Mouse (Mus musculus): ENCODE results near the gene 4930502E18Rik. TPM values are rescaled to one million over a fixed set of nuclear protein-coding genes. Genes with fewer than 3 reads are reported as not detected.
"Not testable (repeated sequence)": the region's sequence is repeated elsewhere in the genome, so short reads cannot be mapped to it uniquely, and the experiment has no call there.

4930502E18Rik gene
- polyA plus RNA-seq (2016; fragmentation: Nextera tagmentation; extraction: Ambion mirVana), result 0.11 TPM in 1 of 2 replicates, not detected in the other

DNA sequence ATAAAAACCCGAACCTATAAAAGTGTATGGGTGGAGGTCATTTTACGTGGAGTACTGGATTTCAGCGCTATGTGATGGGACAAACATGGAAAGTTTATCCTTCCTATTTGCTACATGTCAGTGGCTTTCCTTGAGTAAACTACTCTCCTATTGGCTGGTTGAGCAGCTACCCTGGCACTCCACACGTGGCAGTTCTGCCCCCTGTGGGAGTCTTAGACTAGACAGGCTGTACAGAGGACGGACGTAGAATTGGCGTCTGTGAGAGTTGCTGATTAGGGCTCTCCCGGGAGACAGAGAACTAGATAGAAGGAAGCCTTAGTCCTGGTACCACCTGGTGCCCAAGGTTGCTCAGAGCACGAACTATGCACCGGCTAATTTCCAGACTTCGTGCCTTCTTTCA, at the start of gene 4930502E18Rik:
Gene 4930502E18Rik (plus strand): TSS at position 231 of the 400 bp plus-strand sequence.
- 71% methylated on average over 11 of the region's 11 CpGs for WGBS (ENCODE audit: insufficient replicate concordance)
- Histone ChIP-seq H3K4me1 (no peaks in the 10 kb centered on the region), H3K27ac (no peak within 1 kb of the TSS), H3K9ac (no peak within 1 kb of the TSS), H3K27me3 (replicated peaks) (no peaks in the 10 kb centered on the region), H3K4me2 (no peak within 1 kb of the TSS), H3K9me3 (replicated peaks) (no peaks in the 10 kb centered on the region), H3K36me3 (no peaks in the 10 kb centered on the region), H3K4me3 (no peak within 1 kb of the TSS)
- ATAC-seq, result no peak

GRCm38 (mm10) chrX:53676943-53677342, 47.7 kb upstream of the 4930502E18Rik start:
- not testable (repeated sequence) for H3K4me1 ChIP-seq; H3K27ac ChIP-seq; H3K9me3 ChIP-seq (replicated peaks); H3K9ac ChIP-seq; H3K27me3 ChIP-seq (replicated peaks); H3K4me2 ChIP-seq; H3K4me3 ChIP-seq; ATAC-seq; H3K36me3 ChIP-seq
- 0% methylated on average over 1 of the region's 2 CpGs for WGBS (ENCODE audit: insufficient replicate concordance)

GRCm38 (mm10) chrX:53682650-53683049, 42.0 kb upstream of the 4930502E18Rik start:
- not testable (repeated sequence) for H3K27me3 ChIP-seq (replicated peaks); H3K4me3 ChIP-seq; H3K9ac ChIP-seq; H3K9me3 ChIP-seq (replicated peaks); H3K27ac ChIP-seq; H3K4me2 ChIP-seq; H3K4me1 ChIP-seq; ATAC-seq; H3K36me3 ChIP-seq
- 63% methylated on average over 2 of the region's 3 CpGs for WGBS (ENCODE audit: insufficient replicate concordance)

DNA sequence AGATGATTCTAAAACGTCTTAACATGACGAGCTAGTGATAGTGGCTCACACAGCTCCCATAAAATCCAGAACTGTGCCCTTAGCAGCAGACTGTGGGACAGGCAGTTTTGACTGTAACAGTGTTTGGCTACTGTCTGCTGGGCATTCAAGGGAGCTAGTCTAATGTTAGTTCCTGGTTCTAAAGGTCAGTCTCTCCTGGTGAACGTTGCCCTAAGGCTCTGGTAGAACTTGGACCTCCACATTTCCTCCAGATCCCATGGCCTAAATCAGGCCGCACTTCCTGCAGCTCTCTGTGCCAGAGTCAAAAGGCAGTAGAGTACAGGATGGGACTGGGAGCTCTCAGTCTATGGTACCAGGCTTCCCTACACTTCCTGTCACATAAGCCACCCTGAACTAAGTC, 40.0 kb upstream of the 4930502E18Rik start:
- not testable (repeated sequence) for ATAC-seq; H3K27ac ChIP-seq; H3K4me3 ChIP-seq; H3K4me2 ChIP-seq; H3K4me1 ChIP-seq; H3K27me3 ChIP-seq (replicated peaks); H3K36me3 ChIP-seq; H3K9me3 ChIP-seq (replicated peaks); H3K9ac ChIP-seq
- 60% methylated on average over 2 of the region's 4 CpGs for WGBS (ENCODE audit: insufficient replicate concordance)

GRCm38 (mm10) chrX:53692065-53692464, 32.6 kb upstream of the 4930502E18Rik start:
- Histone ChIP-seq H3K4me2 (no peak overlapping the region), H3K4me3 (no peak overlapping the region), H3K9ac (no peak overlapping the region), H3K27ac (no peak overlapping the region), H3K36me3 (no peaks in the 10 kb centered on the region), H3K27me3 (replicated peaks) (no peaks in the 10 kb centered on the region), H3K9me3 (replicated peaks) (no peaks in the 10 kb centered on the region), H3K4me1 (no peaks in the 10 kb centered on the region)
- ATAC-seq, result no peak
- WGBS (ENCODE audit: insufficient replicate concordance), result 43% methylated on average over 2 of the region's 2 CpGs

DNA sequence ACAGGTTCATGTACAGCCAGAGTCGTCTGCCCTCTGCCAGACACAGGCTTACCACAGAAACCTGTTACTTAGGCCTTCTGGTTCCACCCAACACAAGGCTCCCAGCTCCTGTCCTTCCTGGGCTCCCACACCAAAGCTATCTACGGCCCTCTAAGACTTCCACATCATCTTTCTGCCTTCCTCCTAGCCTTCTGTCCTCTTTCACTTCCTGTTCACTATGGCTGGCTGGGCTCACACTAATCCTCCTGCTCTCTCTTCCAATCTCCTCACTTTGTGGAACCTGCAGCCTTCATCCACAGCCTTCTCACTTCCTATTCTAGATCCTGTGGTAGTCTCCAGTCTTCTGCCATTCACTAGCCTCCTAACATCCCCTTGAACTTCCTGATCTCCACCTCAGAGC, 31.5 kb upstream of the 4930502E18Rik start:
- Histone ChIP-seq H3K36me3 (no peaks in the 10 kb centered on the region), H3K4me2 (no peak overlapping the region), H3K27ac (no peak overlapping the region), H3K4me1 (no peaks in the 10 kb centered on the region), H3K4me3 (no peak overlapping the region), H3K27me3 (replicated peaks) (no peaks in the 10 kb centered on the region), H3K9me3 (replicated peaks) (no peaks in the 10 kb centered on the region), H3K9ac (no peak overlapping the region)
- no peak for ATAC-seq
- 55% methylated on average over 2 of the region's 2 CpGs for WGBS (ENCODE audit: insufficient replicate concordance)

GRCm38 (mm10) chrX:53694008-53694777, 30.4 kb upstream of the 4930502E18Rik start:
- no peak for ATAC-seq
- no peak overlapping the region for H3K27ac ChIP-seq
- WGBS (ENCODE audit: insufficient replicate concordance), result 53% methylated on average over 9 of the region's 9 CpGs
- no peaks in the 10 kb centered on the region for H3K36me3 ChIP-seq
- H3K9me3 ChIP-seq (replicated peaks), result no peaks in the 10 kb centered on the region
- no peak overlapping the region for H3K9ac ChIP-seq
- H3K4me1 ChIP-seq, result no peaks in the 10 kb centered on the region
- no peak overlapping the region for H3K4me3 ChIP-seq
- no peaks in the 10 kb centered on the region for H3K27me3 ChIP-seq (replicated peaks)
- H3K4me2 ChIP-seq, result no peak overlapping the region

GRCm38 (mm10) chrX:53699225-53699624, 25.4 kb upstream of the 4930502E18Rik start:
- Histone ChIP-seq H3K9me3 (replicated peaks) (no peaks in the 10 kb centered on the region), H3K9ac (no peak overlapping the region)
- 59% methylated on average over 2 of the region's 2 CpGs for WGBS (ENCODE audit: insufficient replicate concordance)

DNA sequence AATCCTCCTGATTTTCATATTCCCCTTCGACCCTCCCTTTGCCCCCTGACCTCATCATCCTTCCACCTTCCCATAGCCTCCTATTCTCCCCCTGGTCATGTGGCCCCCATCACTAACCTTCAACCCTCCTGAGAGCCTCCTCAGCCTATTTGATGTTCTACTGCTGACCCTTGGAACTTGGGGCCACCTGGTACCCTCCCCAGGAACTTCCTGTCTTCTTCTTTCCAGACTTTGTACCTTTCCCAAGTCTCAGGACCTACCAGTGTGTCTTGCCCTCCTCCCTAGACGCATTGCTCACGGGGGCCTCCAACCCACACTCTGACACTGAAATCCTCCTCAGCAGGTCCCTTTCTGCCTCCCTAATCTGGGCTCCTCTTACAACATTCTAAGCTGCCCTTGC, 22.0 kb upstream of the 4930502E18Rik start:
- Histone ChIP-seq H3K4me3 (no peak overlapping the region), H3K9ac (no peak overlapping the region), H3K27me3 (replicated peaks) (no peaks in the 10 kb centered on the region), H3K4me2 (no peak overlapping the region), H3K4me1 (no peaks in the 10 kb centered on the region), H3K9me3 (replicated peaks) (no peaks in the 10 kb centered on the region), H3K27ac (no peak overlapping the region), H3K36me3 (no peaks in the 10 kb centered on the region)
- WGBS (ENCODE audit: insufficient replicate concordance), result 57% methylated on average over 3 of the region's 3 CpGs
- ATAC-seq, result no peak

More at GRCm38 (mm10) chrX:53699225-53699624, 25.4 kb upstream of the 4930502E18Rik start:
- H3K4me1 ChIP-seq, result no peaks in the 10 kb centered on the region
- H3K4me2 ChIP-seq, result no peak overlapping the region
- no peak overlapping the region for H3K4me3 ChIP-seq
- ATAC-seq, result no peak
- H3K27me3 ChIP-seq (replicated peaks), result no peaks in the 10 kb centered on the region
- H3K27ac ChIP-seq, result no peak overlapping the region
- no peaks in the 10 kb centered on the region for H3K36me3 ChIP-seq

DNA sequence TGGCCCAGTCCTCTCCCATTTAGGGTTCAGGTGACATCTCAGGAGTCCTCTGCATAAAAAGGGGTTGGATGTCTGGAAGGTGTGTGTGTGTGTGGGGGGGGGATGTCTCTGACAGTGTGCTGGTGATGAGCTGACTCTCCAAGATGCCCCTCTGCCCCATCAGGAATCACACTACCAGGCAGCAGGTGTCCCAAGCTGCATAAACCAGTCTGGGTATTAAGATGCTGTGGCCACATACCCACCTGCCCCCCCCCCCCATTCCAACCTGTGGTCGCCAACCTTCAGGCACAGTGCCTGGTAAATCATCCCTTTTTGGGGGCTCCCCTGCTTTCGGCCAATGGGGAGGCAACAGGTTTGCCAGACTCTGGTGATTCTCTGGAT, 8.7 kb upstream of the 4930502E18Rik start:
- Histone ChIP-seq H3K9ac (no peak overlapping the region), H3K4me2 (peak overlapping the region; percentile 41), H3K4me3 (no peak overlapping the region), H3K9me3 (replicated peaks) (no peaks in the 10 kb centered on the region), H3K27ac (no peak overlapping the region), H3K4me1 (no peaks in the 10 kb centered on the region), H3K36me3 (no peaks in the 10 kb centered on the region), H3K27me3 (replicated peaks) (no peaks in the 10 kb centered on the region)
- no peak for ATAC-seq
- WGBS (ENCODE audit: insufficient replicate concordance), result 44% methylated on average over 2 of the region's 2 CpGs

DNA sequence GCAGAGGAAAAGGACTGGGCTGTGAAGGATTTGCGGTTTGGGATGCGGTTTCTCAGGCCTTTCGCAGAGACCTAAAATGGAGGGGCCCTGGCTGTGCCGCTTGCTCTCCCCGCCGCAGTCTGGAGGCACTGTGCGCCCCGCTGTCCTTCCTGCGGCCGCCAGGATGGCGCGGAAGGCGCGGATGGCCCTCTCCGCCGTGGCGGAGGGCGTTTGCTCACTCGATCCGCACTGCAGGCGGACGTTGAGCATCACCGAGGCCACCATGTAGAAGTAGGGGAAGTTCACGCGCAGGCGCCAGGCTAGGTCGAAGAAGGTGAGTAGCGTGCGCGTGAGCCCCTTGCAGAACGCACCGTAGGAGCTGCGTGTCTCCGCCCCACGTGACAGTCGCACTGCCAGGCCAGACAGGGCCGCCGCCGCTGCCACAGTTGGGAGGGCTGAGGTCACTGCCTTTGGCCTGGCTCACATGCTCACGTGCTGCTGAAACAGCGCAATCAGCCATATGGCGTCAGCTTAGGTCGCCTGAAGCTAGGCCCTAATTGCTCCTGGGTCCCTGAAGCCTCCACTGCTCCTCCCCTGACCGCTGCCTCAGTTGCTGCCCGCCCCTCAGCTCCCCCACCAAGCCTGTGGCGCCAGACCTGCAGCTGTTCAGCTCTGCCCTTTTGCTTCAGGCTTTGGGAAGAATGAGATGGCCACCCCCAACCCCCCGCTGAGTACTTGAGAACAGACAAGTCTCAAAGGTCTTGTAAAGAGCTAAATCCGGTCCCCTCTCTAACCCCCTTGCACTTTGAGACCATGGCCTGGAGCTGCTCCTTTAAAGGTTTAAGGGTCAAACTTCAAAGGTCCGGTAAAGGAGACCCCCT, 8.1 kb upstream of the 4930502E18Rik start:
- ATAC-seq, result no peak
- no peak overlapping the region for H3K9ac ChIP-seq
- 17% methylated on average over 45 of the region's 49 CpGs for WGBS (ENCODE audit: insufficient replicate concordance)

DNA sequence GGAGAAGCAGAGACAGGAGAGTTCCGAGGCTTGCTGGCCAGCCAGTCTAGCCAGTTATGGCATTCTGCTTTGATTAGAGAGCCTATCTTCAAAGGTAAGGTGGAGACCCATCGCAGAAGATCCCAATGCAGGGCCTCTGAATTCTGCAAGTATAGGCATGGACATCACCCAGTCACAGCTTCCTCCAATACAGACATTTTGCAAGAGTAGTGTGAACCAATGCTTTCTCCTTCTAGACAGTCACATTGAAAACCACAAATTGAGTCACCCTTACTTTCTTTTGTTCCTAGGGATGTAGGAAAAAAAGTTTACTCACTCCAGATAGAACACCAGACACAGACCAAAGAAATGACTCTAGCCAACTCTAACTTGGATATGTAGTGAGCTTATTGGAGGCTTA, 4.3 kb downstream of the 4930502E18Rik start:
- H3K9ac ChIP-seq, result no peak overlapping the region
- no peak overlapping the region for H3K4me2 ChIP-seq

More for the DNA sequence above, 8.1 kb upstream of the 4930502E18Rik start:
- Histone ChIP-seq H3K27ac (no peak overlapping the region), H3K27me3 (replicated peaks) (no peaks in the 10 kb centered on the region), H3K4me1 (no peaks in the 10 kb centered on the region), H3K4me2 (peak overlapping the region; percentile 41), H3K9me3 (replicated peaks) (no peaks in the 10 kb centered on the region), H3K36me3 (no peaks in the 10 kb centered on the region), H3K4me3 (no peak overlapping the region; the same call in 1 of the 2 replicates)

More for the DNA sequence above, 4.3 kb downstream of the 4930502E18Rik start:
- no peak for ATAC-seq
- H3K27me3 ChIP-seq (replicated peaks), result no peaks in the 10 kb centered on the region
- WGBS (ENCODE audit: insufficient replicate concordance), result 72% methylated on average over 2 of the region's 2 CpGs
- no peak overlapping the region for H3K4me3 ChIP-seq
- H3K27ac ChIP-seq, result no peak overlapping the region
- H3K36me3 ChIP-seq, result no peaks in the 10 kb centered on the region
- H3K4me1 ChIP-seq, result no peaks in the 10 kb centered on the region
- H3K9me3 ChIP-seq (replicated peaks), result no peaks in the 10 kb centered on the region
